Mouse (Mus musculus) G1E (cell line): ENCODE results near the gene Phox2a. TPM values are rescaled to one million over a fixed set of nuclear protein-coding genes. Genes with fewer than 3 reads are reported as not detected.

Experiments
- ATAC-seq: 2 replicates; pipeline ENCODE4 v1.8.0; 2016; ENCODE audit warnings: mild to moderate bottlenecking; ENCODE audit not compliant: insufficient number of reproducible peaks, poor library complexity, low FRiP score, severe bottlenecking; ENCODE audit errors: extremely low read depth
- DNase-seq: peaks from one replicate; pipeline ENCODE4 v3.0.0; 2012; ENCODE audit warnings: low spot score
- H3K27me3 ChIP-seq: 2 replicates; pipeline ENCODE4 v1.6.1; 2012; ENCODE audit warnings: mild to moderate bottlenecking, low read length, inconsistent platforms; ENCODE audit not compliant: insufficient read depth
- H3K36me3 ChIP-seq: replicated peaks from 2 replicates; pipeline ENCODE3; 2012; ENCODE audit warnings: mild to moderate bottlenecking, inconsistent platforms
- H3K4me1 ChIP-seq: 2 replicates; pipeline ENCODE4 v1.6.1; 2012; ENCODE audit warnings: low read depth, low read length, inconsistent platforms, mixed read lengths; ENCODE audit not compliant: insufficient read depth
- H3K4me3 ChIP-seq: 2 replicates; pipeline ENCODE4 v1.5.1; 2012; ENCODE audit warnings: low read depth, mild to moderate bottlenecking, inconsistent platforms, low read length, moderate library complexity, mixed read lengths
- H3K9me3 ChIP-seq: replicated peaks from 2 replicates; pipeline ENCODE4 v1.6.1; 2012; ENCODE audit warnings: inconsistent platforms
- CTCF ChIP-seq: IDR thresholded peaks from 2 replicates; pipeline ENCODE4 v1.5.1; 2012; ENCODE audit warnings: low read depth, low read length, inconsistent platforms, mixed read lengths
- GATA1 ChIP-seq: IDR thresholded peaks from 2 replicates; pipeline ENCODE4 v1.6.1; 2012; ENCODE audit warnings: borderline replicate concordance, low read length, inconsistent platforms, mixed read lengths
- GATA2 ChIP-seq: IDR thresholded peaks from 2 replicates; pipeline ENCODE4 v1.6.1; 2012; ENCODE audit warnings: low read depth, low read length, inconsistent platforms, borderline replicate concordance
- POLR2AphosphoS5 ChIP-seq: IDR thresholded peaks from 2 replicates; pipeline ENCODE4 v1.6.1; 2012; ENCODE audit warnings: low read depth, low read length, inconsistent platforms; ENCODE audit not compliant: insufficient replicate concordance
- TAL1 ChIP-seq: conservative IDR thresholded peaks from 2 replicates; pipeline ENCODE4 v1.6.1; 2012; ENCODE audit warnings: low read depth, low read length, inconsistent platforms, mixed read lengths
- polyA plus RNA-seq: library from polyadenylated mRNA; stranded (reverse); fragments of >175 nt; gene quantifications from 2 replicates; pipeline ENCODE4 v1.2.3, GENCODE M21; 2012
- total RNA-seq, 2 experiments: library from RNA; stranded (forward) in 1 of 2; stranded (reverse) in 1 of 2; fragments of 200-1000 nt in 1 of 2; fragments of >200 nt in 1 of 2; fragmentation: Nextera tagmentation in 1 of 2; gene quantifications; 2 replicates each; pipeline ENCODE4 v1.2.3; 2014 to 2017

The Phox2a gene
- total and polyA plus RNA-seq, 3 experiments: 0.27 TPM; not detected in 2

GRCm38 (mm10) chr7:101821571-101822501 lies 3.7 kb downstream of the Phox2a start:
- Histone ChIP-seq H3K4me3 (no peak overlapping the region), H3K27me3 (peaks cover 20% of the 10 kb centered on the region; the same call in 1 of the 2 replicates), H3K9me3 (peaks cover 18% of the 10 kb centered on the region), H3K4me1 (no peaks in the 10 kb centered on the region), H3K36me3 (peaks cover 41% of the 10 kb centered on the region)
- ATAC-seq (no peak), DNase-seq (no peak)
- TF ChIP-seq GATA2 (no peak), CTCF (no peak), GATA1 (no peak), POLR2AphosphoS5 (no peak), TAL1 (no peak)

- TF ChIP-seq CTCF (no peak), GATA1 (no peak), TAL1 (no peak), GATA2 (no peak), POLR2AphosphoS5 (no peak)
- DNase-seq (no peak), ATAC-seq (no peak)
- Histone ChIP-seq H3K27me3 (peaks cover 8% of the 10 kb centered on the region; the same call in 1 of the 2 replicates), H3K4me1 (no peaks in the 10 kb centered on the region), H3K36me3 (peaks cover 54% of the 10 kb centered on the region), H3K4me3 (no peak overlapping the region), H3K9me3 (peaks cover 18% of the 10 kb centered on the region)
Measured at GRCm38 (mm10) chr7:101822836-101823757, 5.0 kb downstream of the Phox2a start.

- H3K4me3 ChIP-seq: no peak overlapping the region
- peaks cover 14% of the 10 kb centered on the region for H3K9me3 ChIP-seq
- ATAC-seq (no peak), DNase-seq (no peak)
- peaks cover 62% of the 10 kb centered on the region for H3K36me3 ChIP-seq
- no peaks in the 10 kb centered on the region for H3K4me1 ChIP-seq
- peaks cover 5% of the 10 kb centered on the region; the same call in 1 of the 2 replicates for H3K27me3 ChIP-seq
- TF ChIP-seq POLR2AphosphoS5: no peak
- no peak for TF ChIP-seq GATA1
- no peak for TF ChIP-seq GATA2
- TF ChIP-seq TAL1: no peak
- TF ChIP-seq CTCF: no peak
Measured at GRCm38 (mm10) chr7:101823758-101824630, 5.9 kb downstream of the Phox2a start.

- no peak for DNase-seq
- peaks cover 97% of the 10 kb centered on the region for H3K36me3 ChIP-seq
Measured at GRCm38 (mm10) chr7:101830373-101830772, 12.3 kb downstream of the Phox2a start.

GRCm38 (mm10) chr7:101831437-101831836 lies 13.3 kb downstream of the Phox2a start:
- DNase-seq (no peak), ATAC-seq (no peak)
- no peak for TF ChIP-seq POLR2AphosphoS5
- TF ChIP-seq TAL1: no peak
- no peak for TF ChIP-seq GATA2
- TF ChIP-seq CTCF: no peak
- no peak for TF ChIP-seq GATA1
- H3K4me1 ChIP-seq: peaks cover 7% of the 10 kb centered on the region
- H3K4me3 ChIP-seq: no peak overlapping the region
- peaks cover 88% of the 10 kb centered on the region for H3K36me3 ChIP-seq
- H3K27me3 ChIP-seq: no peaks in the 10 kb centered on the region
- H3K9me3 ChIP-seq: no peaks in the 10 kb centered on the region

More at GRCm38 (mm10) chr7:101830373-101830772, 12.3 kb downstream of the Phox2a start:
- ATAC-seq: no peak
- Histone ChIP-seq H3K4me1 (no peaks in the 10 kb centered on the region), H3K4me3 (no peak overlapping the region), H3K27me3 (no peaks in the 10 kb centered on the region), H3K9me3 (no peaks in the 10 kb centered on the region)
- TF ChIP-seq GATA1 (no peak), GATA2 (no peak), POLR2AphosphoS5 (no peak), TAL1 (no peak), CTCF (no peak)
